Mouse (Mus musculus): ENCODE measurements around the gene Timm8b.

- no peak for TF ChIP-seq CTCF (IDR thresholded peaks at IDR 0.05; ENCODE audit: low read depth, low read length)
- no peak for TF ChIP-seq POLR2A (IDR thresholded peaks at IDR 0.05; ENCODE audit: borderline replicate concordance, low read depth, low read length)
Measured at GRCm38 (mm10) chr9:50567372-50567771, 36.3 kb upstream of the Timm8b start.

Measured in bone marrow macrophage, adult 2 months (primary cell).